Mouse (Mus musculus) lung, adult 2 months (tissue): ENCODE data around the gene Abcg5.

Source experiments
- CTCF ChIP-seq: fragments of 200-500 bp; IDR thresholded peaks from 2 replicates; pipeline ENCODE4 v1.5.1; 2011; ENCODE audit warnings: mild to moderate bottlenecking, low read length, control low read depth; ENCODE audit not compliant: insufficient read depth
- POLR2A ChIP-seq: fragments of 200-500 bp; IDR thresholded peaks from 2 replicates; pipeline ENCODE4 v1.6.1; 2011; ENCODE audit warnings: low read depth, mild to moderate bottlenecking, control low read depth, low read length, borderline replicate concordance; ENCODE audit errors: extremely low read depth

DNA sequence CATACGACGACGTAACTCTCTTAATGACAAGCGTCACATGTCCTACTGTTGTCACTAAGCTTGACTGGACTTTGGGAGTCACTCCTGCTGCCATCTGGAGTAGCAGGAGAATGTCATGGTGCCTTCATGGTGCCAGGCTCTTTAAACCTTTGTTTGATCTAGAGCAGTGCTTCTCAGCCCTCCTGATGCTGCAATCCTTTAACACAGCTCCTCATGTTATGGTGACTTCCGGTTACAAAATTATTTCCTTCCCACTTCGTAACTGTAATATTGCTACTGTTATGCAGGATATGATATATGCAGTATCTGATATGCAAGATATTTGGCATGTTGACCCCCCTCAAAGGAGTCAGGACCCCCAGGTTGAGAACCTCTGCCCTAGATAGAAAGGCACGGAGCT lies 63.7 kb downstream of the Abcg5 start:
- TF ChIP-seq POLR2A (no peak), CTCF (no peak)
